Mouse (Mus musculus) forebrain, embryonic 11.5 days (tissue): Measurements from ENCODE around the gene Ciao2b. TPM values are rescaled to one million over a fixed set of nuclear protein-coding genes. Genes with fewer than 3 reads are reported as not detected.

ENCODE experiments used
- polyA plus RNA-seq: library from polyadenylated mRNA; unstranded; fragments of >200 nt; fragmentation: Nextera tagmentation; extraction: Ambion mirVana; gene quantifications from 2 replicates; pipeline ENCODE4 v1.2.1, GENCODE M21; 2014

The Ciao2b gene
- polyA plus RNA-seq, 1 experiment from 2014 or later = 89.2 TPM

Other genes starting within 250 kb of the Ciao2b start
- 3.3 and 3.6 TPM in 2 replicates for gene Cmtm4, start 246.2 kb downstream of the Ciao2b start, polyA plus RNA-seq
- gene Dync1li2, start 198.9 kb downstream of the Ciao2b start, polyA plus RNA-seq = 101 and 105 TPM in 2 replicates
- 0.15 and 0.17 TPM in 2 replicates for gene Terb1, start 132.1 kb downstream of the Ciao2b start, polyA plus RNA-seq
- 132 and 147 TPM in 2 replicates for gene Nae1, start 107.3 kb downstream of the Ciao2b start, polyA plus RNA-seq
- 0.63 and 0.79 TPM in 2 replicates for gene Car7, start 107.3 kb downstream of the Ciao2b start, polyA plus RNA-seq
- 16.5 and 18.7 TPM in 2 replicates for gene Pdp2, start 50.5 kb downstream of the Ciao2b start, polyA plus RNA-seq
- gene Cdh16, start 17.6 kb downstream of the Ciao2b start, polyA plus RNA-seq = not detected in 2 replicates
- 0.90 and 1.3 TPM in 2 replicates for gene Rrad, start 10.6 kb downstream of the Ciao2b start, polyA plus RNA-seq
- gene Ces2a, start 92.0 kb upstream of the Ciao2b start, polyA plus RNA-seq = not detected in 2 replicates
- 0.31 TPM in 1 of 2 replicates, not detected in the other for gene Ces2b, start 189.6 kb upstream of the Ciao2b start, polyA plus RNA-seq
- not detected in 2 replicates for gene Ces2c, start 205.1 kb upstream of the Ciao2b start, polyA plus RNA-seq